Mouse (Mus musculus): ENCODE measurements around the gene Omp. TPM values are rescaled to one million over a fixed set of nuclear protein-coding genes. Genes with fewer than 3 reads are reported as not detected.

Gene Omp
- polyA plus RNA-seq, 1 experiment from 2014 or later, result 0.23 TPM

- peak; percentile 91 for ATAC-seq
- H3K4me3 ChIP-seq (replicated peaks), result peak within 1 kb of the TSS; percentile 94
- whole genome bisulfite sequencing, result 1% methylated on average over 39 of the region's 44 CpGs
- H3K9ac ChIP-seq, result peak within 1 kb of the TSS; percentile 71
- peak within 1 kb of the TSS; percentile 75 for H3K27ac ChIP-seq
- no peaks in the 10 kb centered on the region for H3K9me3 ChIP-seq
- no peaks in the 10 kb centered on the region for H3K36me3 ChIP-seq
- no peaks in the 10 kb centered on the region for H3K27me3 ChIP-seq (replicated peaks)
- H3K4me2 ChIP-seq (replicated peaks), result peak within 1 kb of the TSS; percentile 87
- H3K4me1 ChIP-seq (replicated peaks), result peaks cover 25% of the 10 kb centered on the region
Observed at GRCm38 (mm10) chr7:98177929-98178559, 32.7 kb upstream of the Omp start, which contains the start of gene Capn5. Capn5 (minus strand) TSS chr7:98178274.

GRCm38 (mm10) chr7:98177566-98177928 is 32.2 kb upstream of the Omp start:
- Histone ChIP-seq H3K4me1 (replicated peaks) (peaks cover 25% of the 10 kb centered on the region), H3K4me2 (replicated peaks) (peak overlapping the region; percentile 87), H3K9me3 (no peaks in the 10 kb centered on the region), H3K4me3 (replicated peaks) (peak overlapping the region; percentile 94), H3K27me3 (replicated peaks) (no peaks in the 10 kb centered on the region), H3K27ac (peak overlapping the region; percentile 68), H3K36me3 (no peaks in the 10 kb centered on the region), H3K9ac (peak overlapping the region; percentile 71)
- ATAC-seq, result no peak
- WGBS, result 5% methylated on average over 9 of the region's 9 CpGs

GRCm38 (mm10) chr7:98177071-98177485 is 31.8 kb upstream of the Omp start:
- 46% methylated on average over 2 of the region's 2 CpGs for WGBS
- Histone ChIP-seq H3K27ac (no peak overlapping the region), H3K36me3 (no peaks in the 10 kb centered on the region), H3K4me3 (replicated peaks) (peak overlapping the region; percentile 94), H3K9ac (no peak overlapping the region), H3K27me3 (replicated peaks) (no peaks in the 10 kb centered on the region), H3K4me1 (replicated peaks) (peaks cover 25% of the 10 kb centered on the region), H3K4me2 (replicated peaks) (peak overlapping the region; percentile 87), H3K9me3 (no peaks in the 10 kb centered on the region)
- 0 out of 2 replicates have a peak, but pooled peaks have one; percentile 2 for ATAC-seq

GRCm38 (mm10) chr7:98176322-98177070 is 31.2 kb upstream of the Omp start:
- Histone ChIP-seq H3K27ac (no peak overlapping the region), H3K36me3 (no peaks in the 10 kb centered on the region), H3K4me1 (replicated peaks) (peaks cover 27% of the 10 kb centered on the region), H3K4me2 (replicated peaks) (peak overlapping the region; percentile 87), H3K4me3 (replicated peaks) (peak overlapping the region; percentile 94; the same call in 1 of the 2 replicates), H3K9ac (no peak overlapping the region), H3K27me3 (replicated peaks) (no peaks in the 10 kb centered on the region), H3K9me3 (no peaks in the 10 kb centered on the region)
- WGBS, result 65% methylated on average over 8 of the region's 8 CpGs
- no peak for ATAC-seq

GRCm38 (mm10) chr7:98174883-98175755 is 29.8 kb upstream of the Omp start:
- Histone ChIP-seq H3K4me1 (replicated peaks) (peaks cover 37% of the 10 kb centered on the region), H3K9ac (no peak overlapping the region), H3K9me3 (no peaks in the 10 kb centered on the region), H3K27me3 (replicated peaks) (no peaks in the 10 kb centered on the region), H3K27ac (no peak overlapping the region), H3K4me2 (replicated peaks) (no peak overlapping the region), H3K4me3 (replicated peaks) (no peak overlapping the region), H3K36me3 (no peaks in the 10 kb centered on the region)
- no peak for ATAC-seq
- WGBS, result 74% methylated on average over 4 of the region's 4 CpGs

- Histone ChIP-seq H3K4me1 (replicated peaks) (peaks cover 33% of the 10 kb centered on the region), H3K27me3 (replicated peaks) (no peaks in the 10 kb centered on the region), H3K9me3 (no peaks in the 10 kb centered on the region), H3K4me3 (replicated peaks) (no peak overlapping the region), H3K9ac (no peak overlapping the region), H3K27ac (no peak overlapping the region), H3K4me2 (replicated peaks) (no peak overlapping the region), H3K36me3 (no peaks in the 10 kb centered on the region)
- WGBS, result 57% methylated on average over 4 of the region's 4 CpGs
- ATAC-seq, result no peak
Observed at GRCm38 (mm10) chr7:98173408-98173807, 28.1 kb upstream of the Omp start.

- no peak overlapping the region; the same call in 1 of the 2 replicates for H3K9ac ChIP-seq
- 76% methylated on average over 8 of the region's 8 CpGs for WGBS
- no peaks in the 10 kb centered on the region for H3K9me3 ChIP-seq
- H3K36me3 ChIP-seq, result no peaks in the 10 kb centered on the region
- H3K4me2 ChIP-seq (replicated peaks), result no peak overlapping the region
- peaks cover 31% of the 10 kb centered on the region for H3K4me1 ChIP-seq (replicated peaks)
- no peak overlapping the region for H3K27ac ChIP-seq
- no peak overlapping the region for H3K4me3 ChIP-seq (replicated peaks)
- ATAC-seq, result no peak
- no peaks in the 10 kb centered on the region for H3K27me3 ChIP-seq (replicated peaks)
Observed at GRCm38 (mm10) chr7:98172661-98173060, 27.4 kb upstream of the Omp start.

GRCm38 (mm10) chr7:98171141-98172073 is 26.1 kb upstream of the Omp start:
- no peaks in the 10 kb centered on the region for H3K27me3 ChIP-seq (replicated peaks)
- 81% methylated on average over 6 of the region's 6 CpGs for WGBS
- H3K4me2 ChIP-seq (replicated peaks), result no peak overlapping the region
- H3K9ac ChIP-seq, result no peak overlapping the region
- ATAC-seq, result peak; percentile 67
- H3K4me3 ChIP-seq (replicated peaks), result no peak overlapping the region
- H3K27ac ChIP-seq, result no peak overlapping the region
- H3K4me1 ChIP-seq (replicated peaks), result peaks cover 18% of the 10 kb centered on the region
- no peaks in the 10 kb centered on the region for H3K9me3 ChIP-seq
- H3K36me3 ChIP-seq, result no peaks in the 10 kb centered on the region

GRCm38 (mm10) chr7:98164999-98165528 is 19.8 kb upstream of the Omp start:
- Histone ChIP-seq H3K4me2 (replicated peaks) (peak overlapping the region; percentile 38), H3K27me3 (replicated peaks) (no peaks in the 10 kb centered on the region), H3K27ac (peak overlapping the region; percentile 79), H3K36me3 (no peaks in the 10 kb centered on the region), H3K9me3 (no peaks in the 10 kb centered on the region), H3K9ac (0 out of 2 replicates have a peak overlapping the region, but pooled peaks have one; percentile 6), H3K4me3 (replicated peaks) (no peak overlapping the region), H3K4me1 (replicated peaks) (peaks cover 37% of the 10 kb centered on the region)
- WGBS, result 51% methylated on average over 10 of the region's 10 CpGs
- peak; percentile 66 for ATAC-seq

GRCm38 (mm10) chr7:98164382-98164998 is 19.2 kb upstream of the Omp start:
- no peak overlapping the region for H3K9ac ChIP-seq
- H3K4me2 ChIP-seq (replicated peaks), result peak overlapping the region; percentile 38

GRCm38 (mm10) chr7:98163700-98164099 is 18.4 kb upstream of the Omp start:
- H3K9me3 ChIP-seq, result no peaks in the 10 kb centered on the region
- H3K4me1 ChIP-seq (replicated peaks), result peaks cover 50% of the 10 kb centered on the region
- no peak overlapping the region for H3K4me2 ChIP-seq (replicated peaks)
- H3K4me3 ChIP-seq (replicated peaks), result no peak overlapping the region
- no peak for ATAC-seq
- H3K9ac ChIP-seq, result no peak overlapping the region
- no peaks in the 10 kb centered on the region for H3K36me3 ChIP-seq
- H3K27ac ChIP-seq, result no peak overlapping the region
- H3K27me3 ChIP-seq (replicated peaks), result no peaks in the 10 kb centered on the region
- WGBS, result 41% methylated on average over 3 of the region's 3 CpGs

More at GRCm38 (mm10) chr7:98164382-98164998, 19.2 kb upstream of the Omp start:
- Histone ChIP-seq H3K4me3 (replicated peaks) (no peak overlapping the region), H3K4me1 (replicated peaks) (peaks cover 42% of the 10 kb centered on the region), H3K36me3 (no peaks in the 10 kb centered on the region), H3K27me3 (replicated peaks) (no peaks in the 10 kb centered on the region), H3K9me3 (no peaks in the 10 kb centered on the region), H3K27ac (peak overlapping the region; percentile 79)
- no peak for ATAC-seq
- WGBS, result 77% methylated on average over 9 of the region's 9 CpGs
